Mouse (Mus musculus) bone marrow macrophage, adult 2 months (primary cell): ENCODE results near the gene Osbpl10.

Experiments
- CTCF ChIP-seq: IDR thresholded peaks from 2 replicates; pipeline ENCODE4 v1.5.1; 2012; ENCODE audit warnings: low read depth, mild to moderate bottlenecking, low read length, moderate library complexity
- POLR2A ChIP-seq: IDR thresholded peaks from 2 replicates; pipeline ENCODE4 v1.6.1; 2012; ENCODE audit warnings: mild to moderate bottlenecking, low read depth, low read length, borderline replicate concordance

DNA sequence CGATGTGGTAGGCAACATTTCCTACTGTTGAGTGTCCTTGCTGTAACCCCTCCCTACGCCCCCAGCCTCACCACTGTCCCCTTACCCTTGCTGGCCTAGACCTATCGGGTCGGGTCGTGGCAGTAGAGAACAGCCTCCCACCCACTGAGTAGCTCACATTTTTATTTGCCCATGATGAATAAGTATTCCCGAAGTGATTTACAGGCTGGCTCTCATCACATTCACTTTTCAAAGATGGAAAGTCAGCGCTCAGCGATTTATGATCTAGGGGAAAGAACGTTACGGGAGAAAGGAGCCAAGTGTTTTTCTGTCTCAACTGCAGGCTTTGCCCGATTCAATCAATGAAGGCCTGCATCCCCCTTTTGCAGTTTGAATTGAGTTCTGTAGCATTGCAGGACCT lies 208.0 kb downstream of the Osbpl10 start:
- TF ChIP-seq POLR2A (no peak), CTCF (no peak)
